Mouse (Mus musculus) CH12.LX (cell line): ENCODE measurements at regions not wholly inside any gene's neighbourhood (a gene's known extent, or its start where the extent isn't known, plus 50 kb on each side); places are given as distances from the start of the nearest gene placed in this dataset.

Experiments used
- CHD2 ChIP-seq: IDR thresholded peaks from 2 replicates; pipeline ENCODE4 v1.6.1; 2011; ENCODE audit warnings: low read length, improper control_type of control experiment
- CTCF ChIP-seq, 2 experiments: IDR thresholded peaks in 1 of 2; conservative IDR thresholded peaks in 1 of 2; 2 replicates each; pipeline ENCODE4 v1.5.1; 2011 to 2012; ENCODE audit warnings: low read depth in 2 of 2, low read length in 2 of 2, improper control_type of control experiment in 1 of 2, inconsistent platforms in 1 of 2, mild to moderate bottlenecking in 1 of 2, moderate library complexity in 1 of 2
- ELF1 ChIP-seq: IDR thresholded peaks from 2 replicates; pipeline ENCODE4 v1.6.1; 2014; ENCODE audit warnings: low read depth, mild to moderate bottlenecking, inconsistent platforms, low read length, improper control_type of control experiment
- EP300 ChIP-seq: IDR thresholded peaks from 2 replicates; pipeline ENCODE4 v1.6.1; 2011; ENCODE audit warnings: low read length, improper control_type of control experiment
- HCFC1 ChIP-seq: IDR thresholded peaks from 2 replicates; pipeline ENCODE4 v1.6.1; 2012; ENCODE audit warnings: low read depth, mild to moderate bottlenecking, inconsistent platforms, low read length, improper control_type of control experiment
- JUND ChIP-seq: conservative IDR thresholded peaks from 2 replicates; pipeline ENCODE4 v1.6.1; 2011; ENCODE audit warnings: low read depth, low read length, improper control_type of control experiment
- MAZ ChIP-seq: IDR thresholded peaks from 2 replicates; pipeline ENCODE4 v1.6.1; 2012; ENCODE audit warnings: low read depth, mild to moderate bottlenecking, inconsistent platforms, low read length, improper control_type of control experiment, moderate library complexity
- POLR2A ChIP-seq: IDR thresholded peaks from 2 replicates; pipeline ENCODE4 v1.6.1; 2011; ENCODE audit warnings: low read depth, mild to moderate bottlenecking, improper control_type of control experiment, low read length
- POLR2AphosphoS2 ChIP-seq: IDR thresholded peaks from 2 replicates; pipeline ENCODE4 v1.6.1; 2011; ENCODE audit warnings: low read depth, low read length, improper control_type of control experiment
- TBP ChIP-seq: conservative IDR thresholded peaks from 2 replicates; pipeline ENCODE4 v1.6.1; 2011; ENCODE audit warnings: low read depth, low read length, improper control_type of control experiment
- TCF12 ChIP-seq: IDR thresholded peaks from 2 replicates; pipeline ENCODE4 v1.6.1; 2014; ENCODE audit warnings: low read depth, mild to moderate bottlenecking, inconsistent platforms, low read length, improper control_type of control experiment
- ZNF384 ChIP-seq: IDR thresholded peaks from 2 replicates; pipeline ENCODE4 v1.6.1; 2012; ENCODE audit warnings: low read depth, low read length, improper control_type of control experiment, inconsistent platforms

DNA sequence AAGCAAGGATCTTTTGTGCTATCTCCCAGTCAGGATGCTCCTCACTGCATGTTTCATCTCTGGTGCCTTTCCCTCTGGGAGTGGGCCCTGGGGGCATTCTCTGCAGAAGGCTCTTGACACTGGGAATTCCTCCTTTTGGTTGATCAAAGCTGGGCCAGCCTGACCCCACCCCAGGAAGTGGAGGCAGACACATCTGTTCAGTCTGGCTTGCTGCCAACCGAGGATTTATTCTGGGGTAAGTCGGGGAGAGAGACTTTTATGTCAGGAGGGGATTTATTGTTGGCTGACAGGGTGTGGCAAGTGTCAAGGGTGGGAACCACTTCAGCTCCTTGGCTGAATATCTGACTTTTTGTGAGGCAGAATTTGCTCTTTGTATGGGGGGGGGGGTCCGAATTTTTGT is 226.6 kb upstream of the Mpdz start:
- TF ChIP-seq POLR2A (no peak), CTCF (conservative IDR thresholded peaks at IDR 0.05 in 1 of 2, IDR thresholded peaks at IDR 0.05 in 1 of 2; ENCODE audit: low read depth in 2 of 2, low read length in 2 of 2) (no peak), POLR2AphosphoS2 (no peak), CHD2 (no peak), TCF12 (no peak), JUND (no peak), EP300 (no peak), ELF1 (no peak), MAZ (no peak), HCFC1 (no peak), TBP (no peak), ZNF384 (no peak)
